Mouse (Mus musculus) hindbrain, embryonic 15.5 days (tissue): ENCODE measurements around the gene A3galt2. TPM values are rescaled to one million over a fixed set of nuclear protein-coding genes. Genes with fewer than 3 reads are reported as not detected.

Experiments
- ATAC-seq: fragments of 200-750 bp; cut with Nextera tagmentation; 2 replicates; pipeline ENCODE4 v1.8.0; 2017; ENCODE audit warnings: low read depth, moderate number of reproducible peaks, moderate TSS enrichment; ENCODE audit not compliant: low FRiP score
- H3K27ac ChIP-seq: fragments of 300-500 bp; sonication (generic); replicated peaks from 2 replicates; pipeline ENCODE4 v1.5.1; 2015; ENCODE audit warnings: mild to moderate bottlenecking, inconsistent platforms
- H3K27me3 ChIP-seq: fragments of 300-500 bp; sonication (generic); 2 replicates; pipeline ENCODE4 v1.6.1; 2015; ENCODE audit warnings: control low read depth, inconsistent platforms
- H3K36me3 ChIP-seq: fragments of 300-500 bp; sonication (generic); 2 replicates; pipeline ENCODE4 v1.6.1; 2015; ENCODE audit warnings: control low read depth, inconsistent platforms
- H3K4me1 ChIP-seq: fragments of 300-500 bp; sonication (generic); replicated peaks from 2 replicates; pipeline ENCODE4 v1.6.1; 2015; ENCODE audit warnings: control low read depth, inconsistent platforms
- H3K4me2 ChIP-seq: fragments of 300-500 bp; sonication (generic); 2 replicates; pipeline ENCODE4 v1.6.1; 2015; ENCODE audit warnings: moderate library complexity, mild to moderate bottlenecking, inconsistent platforms
- H3K4me3 ChIP-seq: fragments of 300-500 bp; sonication (generic); 2 replicates; pipeline ENCODE4 v1.5.1; 2015; ENCODE audit warnings: mild to moderate bottlenecking, inconsistent platforms
- H3K9ac ChIP-seq: fragments of 300-500 bp; sonication (generic); 2 replicates; pipeline ENCODE4 v1.6.1; 2015; ENCODE audit warnings: inconsistent platforms
- H3K9me3 ChIP-seq: fragments of 300-500 bp; sonication (generic); 2 replicates; pipeline ENCODE4 v1.6.1; 2016; ENCODE audit warnings: control low read depth, inconsistent platforms
- WGBS: fragments of 180-500 bp; shearing (Covaris S2); methylation state at CpG from one replicate; pipeline ENCODE4 v1.1.7; 2015; 5-methylcytosine and 5-hydroxymethylcytosine counted together
- polyA plus RNA-seq: library from polyadenylated mRNA; unstranded; fragments of >200 nt; fragmentation: Nextera tagmentation; extraction: Ambion mirVana; gene quantifications from 2 replicates; pipeline ENCODE4 v1.2.1, GENCODE M21; 2015

Gene A3galt2
- polyA plus RNA-seq, 1 experiment from 2014 or later = 0.18 TPM

DNA sequence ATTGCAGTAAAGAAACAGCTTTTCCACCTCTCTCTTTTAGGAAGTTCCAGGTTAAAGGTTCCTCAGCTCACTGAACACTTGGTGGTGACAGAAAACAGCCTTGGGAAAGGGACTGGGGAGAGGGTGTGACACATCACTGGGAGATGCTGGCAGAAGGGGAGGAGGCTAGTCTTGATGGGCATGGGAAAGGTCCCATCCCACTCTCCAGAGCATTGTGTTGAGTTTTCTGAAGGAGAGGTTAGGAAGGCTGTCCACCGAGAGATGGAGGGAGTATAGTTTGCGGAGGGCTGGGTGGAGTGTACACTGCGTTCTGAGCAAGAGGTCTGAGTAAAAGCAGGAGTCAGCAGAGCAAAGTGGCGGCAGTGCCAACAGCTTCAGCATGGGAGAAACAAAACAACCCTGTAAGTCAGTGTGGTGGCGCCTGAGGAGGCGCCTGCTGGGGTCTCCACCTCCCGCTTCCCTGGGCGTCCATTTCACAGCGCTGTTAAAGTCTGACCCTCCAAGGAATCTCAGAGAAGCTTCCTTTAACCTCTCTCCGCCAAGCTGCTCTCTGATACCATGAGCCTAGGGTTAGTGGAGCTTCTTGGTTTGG, 12.7 kb upstream of the A3galt2 start:
- H3K4me1 ChIP-seq = peaks cover 25% of the 10 kb centered on the region
- WGBS = 40% methylated on average over 10 of the region's 10 CpGs
- H3K36me3 ChIP-seq = peaks cover 42% of the 10 kb centered on the region
- H3K4me2 ChIP-seq = no peak overlapping the region
- H3K27me3 ChIP-seq = no peaks in the 10 kb centered on the region
- no peaks in the 10 kb centered on the region for H3K9me3 ChIP-seq
- no peak overlapping the region for H3K4me3 ChIP-seq
- no peak overlapping the region; the same call in 1 of the 2 replicates for H3K27ac ChIP-seq
- no peak overlapping the region for H3K9ac ChIP-seq
- ATAC-seq = peak; percentile 51; the same call in 1 of the 2 replicates

- no peaks in the 10 kb centered on the region for H3K27me3 ChIP-seq
- H3K27ac ChIP-seq = no peak overlapping the region; the same call in 1 of the 2 replicates
- no peak overlapping the region for H3K9ac ChIP-seq
- 66% methylated on average over 12 of the region's 12 CpGs for WGBS
- H3K9me3 ChIP-seq = no peaks in the 10 kb centered on the region
- no peak for ATAC-seq
- H3K4me2 ChIP-seq = no peak overlapping the region
- H3K4me3 ChIP-seq = no peak overlapping the region
- peaks cover 49% of the 10 kb centered on the region for H3K36me3 ChIP-seq
- H3K4me1 ChIP-seq = peaks cover 18% of the 10 kb centered on the region
Observed at GRCm38 (mm10) chr4:128743031-128743626, 12.0 kb upstream of the A3galt2 start.

GRCm38 (mm10) chr4:128745160-128745559, 10.0 kb upstream of the A3galt2 start:
- Histone ChIP-seq H3K27me3 (no peaks in the 10 kb centered on the region), H3K4me2 (no peak overlapping the region), H3K9me3 (no peaks in the 10 kb centered on the region), H3K4me3 (no peak overlapping the region), H3K27ac (no peak overlapping the region), H3K36me3 (peaks cover 69% of the 10 kb centered on the region), H3K9ac (no peak overlapping the region), H3K4me1 (peaks cover 14% of the 10 kb centered on the region)
- no peak for ATAC-seq
- 96% methylated on average over 8 of the region's 8 CpGs for WGBS

GRCm38 (mm10) chr4:128747614-128748270, 7.4 kb upstream of the A3galt2 start:
- Histone ChIP-seq H3K36me3 (peaks cover 93% of the 10 kb centered on the region), H3K9me3 (no peaks in the 10 kb centered on the region), H3K27me3 (no peaks in the 10 kb centered on the region), H3K4me2 (no peak overlapping the region), H3K27ac (peak overlapping the region; percentile 17; the same call in 1 of the 2 replicates), H3K4me1 (peaks cover 4% of the 10 kb centered on the region), H3K4me3 (no peak overlapping the region), H3K9ac (no peak overlapping the region)
- 71% methylated on average over 22 of the region's 22 CpGs for WGBS
- ATAC-seq = no peak

GRCm38 (mm10) chr4:128748309-128748708, 6.9 kb upstream of the A3galt2 start:
- Histone ChIP-seq H3K4me2 (no peak overlapping the region), H3K27me3 (no peaks in the 10 kb centered on the region), H3K9ac (no peak overlapping the region), H3K4me3 (no peak overlapping the region), H3K36me3 (peaks cover 93% of the 10 kb centered on the region), H3K9me3 (no peaks in the 10 kb centered on the region), H3K27ac (0 out of 2 replicates have a peak overlapping the region, but pooled peaks have one; percentile 17), H3K4me1 (no peaks in the 10 kb centered on the region)
- no peak for ATAC-seq
- 91% methylated on average over 7 of the region's 7 CpGs for WGBS

DNA sequence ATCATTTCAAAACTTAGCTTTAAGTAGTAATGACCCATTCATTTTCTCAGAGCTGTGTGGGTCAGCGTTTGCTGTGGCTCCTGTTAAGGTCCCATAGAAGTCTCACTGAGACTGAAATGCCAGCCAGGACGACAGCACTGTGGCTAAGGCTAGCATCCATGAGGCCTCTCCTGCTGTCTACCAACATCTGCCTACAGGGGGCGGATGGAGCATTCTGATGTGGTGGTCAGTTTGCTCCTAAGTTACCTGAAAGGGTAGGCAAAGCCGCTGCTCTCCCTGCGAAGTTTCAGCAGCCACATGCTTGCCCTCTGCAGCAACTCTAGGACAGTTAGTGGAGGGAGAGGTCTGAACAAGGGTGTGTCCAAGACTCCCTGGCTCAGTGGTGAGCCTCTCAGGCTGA, 4.2 kb upstream of the A3galt2 start:
- Histone ChIP-seq H3K4me3 (no peak overlapping the region), H3K36me3 (peaks cover 72% of the 10 kb centered on the region), H3K9ac (no peak overlapping the region), H3K4me1 (no peaks in the 10 kb centered on the region), H3K9me3 (no peaks in the 10 kb centered on the region), H3K4me2 (no peak overlapping the region), H3K27me3 (no peaks in the 10 kb centered on the region), H3K27ac (no peak overlapping the region)
- ATAC-seq = no peak
- 71% methylated on average over 5 of the region's 5 CpGs for WGBS

DNA sequence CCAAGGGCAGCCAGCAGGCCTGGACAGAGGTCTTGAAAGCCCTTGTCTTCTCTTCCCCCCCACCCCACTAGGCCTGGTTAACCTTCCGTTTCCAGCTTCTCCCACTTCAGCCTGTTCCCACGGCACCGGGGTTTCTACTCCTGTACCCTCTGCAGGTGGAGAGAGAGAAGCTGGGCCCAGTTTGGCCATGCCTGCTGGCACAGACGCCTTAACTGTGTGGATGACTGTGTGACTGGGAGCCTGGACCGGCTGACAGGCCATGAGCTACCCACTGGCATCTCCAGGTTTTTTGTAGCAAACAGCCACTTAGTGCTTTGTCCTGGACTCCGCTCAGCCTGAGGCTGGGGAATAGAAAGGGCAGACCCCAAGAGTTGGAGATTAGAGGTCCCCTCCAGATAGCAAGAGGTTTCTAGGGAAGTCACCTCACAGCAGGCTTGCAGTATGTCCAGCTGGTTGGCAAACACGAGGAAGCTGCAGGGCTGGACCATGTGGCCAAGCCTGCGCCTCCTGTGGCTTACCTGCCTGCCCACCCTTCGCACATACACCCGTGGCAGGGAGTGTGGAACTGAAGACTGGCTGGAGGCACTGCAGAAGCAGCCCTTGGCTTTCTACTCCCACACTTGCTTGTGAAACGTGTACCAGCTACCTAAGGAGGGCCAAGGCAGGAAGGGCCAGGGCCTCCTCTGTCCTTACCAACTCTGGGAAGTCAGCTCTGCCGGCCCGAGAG, 3.0 kb upstream of the A3galt2 start:
- H3K27ac ChIP-seq = no peak overlapping the region

GRCm38 (mm10) chr4:128753571-128753970, 1.6 kb upstream of the A3galt2 start:
- ATAC-seq = no peak
- 87% methylated on average over 7 of the region's 7 CpGs for WGBS
- H3K27ac ChIP-seq = no peak overlapping the region

More for the DNA sequence above, 3.0 kb upstream of the A3galt2 start:
- peaks cover 61% of the 10 kb centered on the region for H3K36me3 ChIP-seq
- no peaks in the 10 kb centered on the region for H3K9me3 ChIP-seq
- no peaks in the 10 kb centered on the region for H3K27me3 ChIP-seq
- H3K4me1 ChIP-seq = no peaks in the 10 kb centered on the region
- H3K9ac ChIP-seq = no peak overlapping the region
- WGBS = 89% methylated on average over 13 of the region's 13 CpGs
- no peak overlapping the region for H3K4me3 ChIP-seq
- no peak overlapping the region for H3K4me2 ChIP-seq
- no peak for ATAC-seq

DNA sequence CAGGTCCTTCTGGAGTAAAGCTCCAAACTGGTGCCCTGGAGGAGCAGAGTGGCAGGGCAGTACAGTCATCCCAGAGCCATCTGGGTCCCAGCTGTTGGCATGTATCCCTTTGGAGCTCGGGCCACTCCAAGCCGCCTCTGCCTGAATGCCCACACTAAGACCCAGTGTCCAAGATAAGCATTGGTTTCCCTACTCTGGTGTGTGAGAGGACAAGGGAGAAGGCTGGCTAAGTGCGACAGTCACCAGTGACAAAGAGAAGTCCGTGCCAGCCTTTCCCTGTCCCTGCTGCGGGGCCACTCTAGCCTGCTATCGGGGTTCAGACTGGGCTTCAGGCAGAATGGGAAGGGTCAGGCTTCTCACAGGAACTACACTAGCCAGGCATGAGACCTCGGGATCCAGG, 736 bp downstream of the A3galt2 start:
- 73% methylated on average over 7 of the region's 7 CpGs for WGBS
- no peak overlapping the region for H3K4me3 ChIP-seq
- H3K4me1 ChIP-seq = no peaks in the 10 kb centered on the region
- H3K27me3 ChIP-seq = no peaks in the 10 kb centered on the region
- no peak overlapping the region for H3K4me2 ChIP-seq
- H3K27ac ChIP-seq = peak overlapping the region; percentile 18; the same call in 1 of the 2 replicates
- peak; percentile 33; the same call in 1 of the 2 replicates for ATAC-seq
- no peaks in the 10 kb centered on the region for H3K9me3 ChIP-seq
- H3K36me3 ChIP-seq = peaks cover 25% of the 10 kb centered on the region
- H3K9ac ChIP-seq = no peak overlapping the region

More at GRCm38 (mm10) chr4:128753571-128753970, 1.6 kb upstream of the A3galt2 start:
- Histone ChIP-seq H3K9me3 (no peaks in the 10 kb centered on the region), H3K36me3 (peaks cover 47% of the 10 kb centered on the region), H3K9ac (no peak overlapping the region), H3K27me3 (no peaks in the 10 kb centered on the region), H3K4me3 (no peak overlapping the region), H3K4me1 (no peaks in the 10 kb centered on the region), H3K4me2 (no peak overlapping the region)

DNA sequence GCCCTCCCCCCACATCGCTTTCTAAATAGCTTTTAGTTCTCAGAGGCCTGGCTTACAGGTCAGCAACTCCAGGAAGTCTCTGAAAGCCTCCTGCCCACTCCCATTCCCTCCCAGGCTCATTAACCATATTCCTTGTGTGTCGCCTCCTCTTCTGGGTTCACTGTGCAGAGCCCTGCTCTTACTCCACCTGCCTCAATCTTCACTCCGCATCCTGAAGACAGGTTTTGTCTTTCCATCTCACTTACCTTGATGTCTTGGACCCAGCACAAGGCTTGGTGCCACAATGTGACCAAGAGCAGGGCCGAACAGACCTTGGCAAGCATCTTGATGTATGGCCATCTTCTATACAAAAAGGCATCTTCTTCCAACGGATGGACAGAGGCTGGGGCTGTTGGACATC, 4.0 kb downstream of the A3galt2 start:
- no peak overlapping the region for H3K4me3 ChIP-seq
- no peak overlapping the region for H3K27ac ChIP-seq
- no peaks in the 10 kb centered on the region for H3K4me1 ChIP-seq
- no peak for ATAC-seq
- no peak overlapping the region for H3K9ac ChIP-seq
- no peaks in the 10 kb centered on the region for H3K36me3 ChIP-seq
- WGBS = 82% methylated on average over 5 of the region's 5 CpGs
- H3K4me2 ChIP-seq = no peak overlapping the region
- no peaks in the 10 kb centered on the region for H3K9me3 ChIP-seq
- H3K27me3 ChIP-seq = no peaks in the 10 kb centered on the region

DNA sequence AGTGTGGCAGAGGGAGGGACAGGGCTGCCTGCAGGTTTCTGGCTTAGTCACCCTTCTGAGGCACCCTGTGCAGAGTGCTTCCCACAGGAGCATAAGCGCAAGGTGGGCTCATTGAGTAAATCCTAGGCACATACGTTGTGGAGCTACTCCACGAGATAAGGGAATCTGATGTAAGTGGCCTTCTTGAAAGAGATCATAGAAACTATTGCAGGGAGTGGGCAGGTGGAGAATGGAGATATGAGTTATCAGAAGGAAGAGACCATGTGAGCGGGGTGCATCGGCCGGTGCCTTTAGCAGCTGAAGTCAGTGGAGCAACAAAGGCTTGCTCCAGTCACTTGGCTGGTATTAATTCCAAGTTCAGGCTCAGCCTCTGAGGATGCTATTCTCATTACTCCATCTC, 4.9 kb downstream of the A3galt2 start:
- Histone ChIP-seq H3K4me1 (no peaks in the 10 kb centered on the region), H3K4me3 (no peak overlapping the region), H3K36me3 (no peaks in the 10 kb centered on the region), H3K27me3 (no peaks in the 10 kb centered on the region), H3K9ac (no peak overlapping the region), H3K4me2 (no peak overlapping the region), H3K27ac (no peak overlapping the region), H3K9me3 (no peaks in the 10 kb centered on the region)
- 94% methylated on average over 6 of the region's 6 CpGs for WGBS
- no peak for ATAC-seq

- no peak overlapping the region for H3K4me2 ChIP-seq
- no peaks in the 10 kb centered on the region for H3K9me3 ChIP-seq
- no peak for ATAC-seq
- WGBS = 93% methylated on average over 20 of the region's 20 CpGs
- H3K4me1 ChIP-seq = 0 out of 2 replicates have a peak, but pooled peaks cover 4% of the 10 kb centered on the region
- no peak overlapping the region for H3K27ac ChIP-seq
- no peak overlapping the region for H3K4me3 ChIP-seq
- H3K9ac ChIP-seq = no peak overlapping the region
- H3K36me3 ChIP-seq = no peaks in the 10 kb centered on the region
- no peaks in the 10 kb centered on the region for H3K27me3 ChIP-seq
Observed at GRCm38 (mm10) chr4:128766929-128767328, 11.8 kb downstream of the A3galt2 start.
